Mouse (Mus musculus): ENCODE results near the gene Fibcd1. TPM values are rescaled to one million over a fixed set of nuclear protein-coding genes. Genes with fewer than 3 reads are reported as not detected.

The Fibcd1 gene
- total RNA-seq, 1 experiment = 0.22 TPM

DNA sequence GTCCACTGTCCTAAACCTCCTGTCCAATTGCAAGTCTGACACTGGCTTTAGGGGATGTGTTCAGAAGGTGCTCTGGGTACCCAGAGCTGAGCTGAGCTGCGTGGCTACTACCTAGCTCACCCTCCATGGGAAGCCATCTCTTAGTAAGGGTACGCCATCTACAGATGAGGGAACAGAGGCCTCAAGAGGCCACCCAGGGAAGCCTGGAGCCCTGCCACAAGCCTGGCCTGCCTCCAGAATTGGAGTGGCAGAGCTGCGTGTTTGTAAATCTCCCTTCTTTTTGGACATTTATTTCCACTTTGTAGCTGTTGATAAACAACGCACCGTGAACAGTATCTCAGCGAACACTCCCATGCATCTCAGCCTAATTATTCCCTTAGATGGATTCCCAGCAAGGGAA lies 11.4 kb upstream of the Fibcd1 start:
- Histone ChIP-seq H3K27ac (ENCODE audit: insufficient read depth, low read depth, low read length, poor library complexity, severe bottlenecking) (no peak overlapping the region), H3K9me3 (ENCODE audit: control insufficient read depth, insufficient read depth, low read depth, low read length) (no peaks in the 10 kb centered on the region), H3K36me3 (ENCODE audit: control insufficient read depth, insufficient read depth, low read length, poor library complexity, severe bottlenecking) (no peaks in the 10 kb centered on the region), H3K4me1 (ENCODE audit: control insufficient read depth in 2 of 2, insufficient read depth in 2 of 2, low read length in 2 of 2, poor library complexity in 1 of 2) (peaks cover 0 to 10% of the 10 kb centered on the region in 2 experiments; a peak in 1 of 4 replicates), H3K9ac (ENCODE audit: insufficient read depth, low read depth, low read length, poor library complexity, severe bottlenecking) (no peak overlapping the region), H3K4me3 (ENCODE audit: insufficient read depth in 1 of 2, low read depth in 1 of 2, low read length in 2 of 2, poor library complexity in 1 of 2, severe bottlenecking in 1 of 2) (no peak overlapping the region)
- no peak for TF ChIP-seq ZNF384 (IDR thresholded peaks at IDR 0.05; ENCODE audit: low read depth, low read length)
- TF ChIP-seq HCFC1 (IDR thresholded peaks at IDR 0.05; ENCODE audit: borderline replicate concordance, insufficient read depth, low read length) = no peak
- TF ChIP-seq MAFK (IDR thresholded peaks at IDR 0.05; ENCODE audit: insufficient read depth, low read depth, low read length) = no peak
- no peak for TF ChIP-seq CHD2 (IDR thresholded peaks at IDR 0.05; ENCODE audit: low read depth, low read length)
- TF ChIP-seq ZC3H11A (IDR thresholded peaks at IDR 0.05; ENCODE audit: borderline replicate concordance, low read depth, low read length) = no peak
- in situ Hi-C loops (cut with MboI; ENCODE audit: low sequenced_read_pairs in 2 of 2, unreplicated experiment in 2 of 2) = no loop called here
- no peak for DNase-seq (ENCODE audit: low read depth, low spot score)

DNA sequence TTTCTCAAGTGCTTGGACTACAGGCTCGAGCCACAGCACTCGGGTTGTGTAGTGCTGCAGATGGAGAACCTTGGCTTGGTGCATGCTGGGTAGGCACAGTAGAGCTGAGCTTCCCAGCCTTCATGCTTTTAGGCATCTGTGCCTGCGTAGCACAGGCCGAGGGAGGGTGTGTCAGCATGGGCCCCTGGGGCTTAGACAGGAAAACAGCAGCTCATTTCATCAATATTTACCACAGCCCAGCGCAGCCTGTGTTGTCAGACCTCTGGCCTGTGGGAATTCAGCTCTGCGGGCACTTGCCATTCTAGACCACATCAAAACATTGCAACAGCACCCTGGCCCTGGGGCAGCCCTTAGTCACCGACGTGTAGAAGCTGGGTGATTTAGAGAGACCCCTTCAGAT lies 10.2 kb upstream of the Fibcd1 start:
- in situ Hi-C loops (cut with MboI; ENCODE audit: low sequenced_read_pairs in 2 of 2, unreplicated experiment in 2 of 2) = no loop called here
- no peaks in the 10 kb centered on the region for H3K36me3 ChIP-seq (ENCODE audit: control insufficient read depth, insufficient read depth, low read length, poor library complexity, severe bottlenecking)
- no peak overlapping the region for H3K4me3 ChIP-seq (ENCODE audit: insufficient read depth in 1 of 2, low read depth in 1 of 2, low read length in 2 of 2, poor library complexity in 1 of 2, severe bottlenecking in 1 of 2)
- H3K9ac ChIP-seq (ENCODE audit: insufficient read depth, low read depth, low read length, poor library complexity, severe bottlenecking) = no peak overlapping the region
- H3K27ac ChIP-seq (ENCODE audit: insufficient read depth, low read depth, low read length, poor library complexity, severe bottlenecking) = no peak overlapping the region
- H3K4me1 ChIP-seq (ENCODE audit: control insufficient read depth in 2 of 2, insufficient read depth in 2 of 2, low read length in 2 of 2, poor library complexity in 1 of 2) = peaks cover 0 to 10% of the 10 kb centered on the region in 2 experiments; a peak in 1 of 4 replicates
- H3K9me3 ChIP-seq (ENCODE audit: control insufficient read depth, insufficient read depth, low read depth, low read length) = no peaks in the 10 kb centered on the region
- TF ChIP-seq MAFK (IDR thresholded peaks at IDR 0.05; ENCODE audit: insufficient read depth, low read depth, low read length) (no peak), HCFC1 (IDR thresholded peaks at IDR 0.05; ENCODE audit: borderline replicate concordance, insufficient read depth, low read length) (no peak), ZNF384 (IDR thresholded peaks at IDR 0.05; ENCODE audit: low read depth, low read length) (no peak), CHD2 (IDR thresholded peaks at IDR 0.05; ENCODE audit: low read depth, low read length) (no peak), ZC3H11A (IDR thresholded peaks at IDR 0.05; ENCODE audit: borderline replicate concordance, low read depth, low read length) (no peak)
- DNase-seq (ENCODE audit: low read depth, low spot score) = no peak

DNA sequence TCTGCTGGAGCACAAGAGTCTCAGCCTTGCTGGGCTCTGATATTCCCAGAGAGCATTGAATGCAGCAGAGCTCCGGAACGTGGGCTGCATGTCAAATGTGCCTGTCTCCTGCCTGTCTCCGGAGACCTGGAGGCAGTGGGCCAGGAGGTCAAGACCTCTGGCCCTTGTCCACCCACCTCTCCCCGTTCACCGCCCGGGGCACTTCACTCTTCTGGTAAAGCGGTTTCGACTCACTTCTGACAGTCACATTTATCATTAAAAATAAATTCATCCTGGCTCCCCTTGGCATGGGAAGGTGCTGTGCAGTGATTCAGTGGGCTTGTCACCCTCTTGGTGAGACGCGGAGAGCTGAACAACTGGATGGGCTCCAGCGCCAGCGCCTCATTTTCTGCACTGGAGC lies 4.3 kb upstream of the Fibcd1 start:
- Histone ChIP-seq H3K36me3 (ENCODE audit: control insufficient read depth, insufficient read depth, low read length, poor library complexity, severe bottlenecking) (no peaks in the 10 kb centered on the region), H3K9ac (ENCODE audit: insufficient read depth, low read depth, low read length, poor library complexity, severe bottlenecking) (no peak overlapping the region), H3K9me3 (ENCODE audit: control insufficient read depth, insufficient read depth, low read depth, low read length) (no peaks in the 10 kb centered on the region), H3K27ac (ENCODE audit: insufficient read depth, low read depth, low read length, poor library complexity, severe bottlenecking) (no peak overlapping the region), H3K4me3 (ENCODE audit: insufficient read depth in 1 of 2, low read depth in 1 of 2, low read length in 2 of 2, poor library complexity in 1 of 2, severe bottlenecking in 1 of 2) (no peak overlapping the region), H3K4me1 (ENCODE audit: control insufficient read depth in 2 of 2, insufficient read depth in 2 of 2, low read length in 2 of 2, poor library complexity in 1 of 2) (peaks cover 0 to 2% of the 10 kb centered on the region in 2 experiments; a peak in 1 of 4 replicates)
- DNase-seq (ENCODE audit: low read depth, low spot score) = no peak
- TF ChIP-seq MAFK (IDR thresholded peaks at IDR 0.05; ENCODE audit: insufficient read depth, low read depth, low read length) = no peak
- TF ChIP-seq CHD2 (IDR thresholded peaks at IDR 0.05; ENCODE audit: low read depth, low read length) = no peak
- TF ChIP-seq ZC3H11A (IDR thresholded peaks at IDR 0.05; ENCODE audit: borderline replicate concordance, low read depth, low read length) = no peak
- no peak for TF ChIP-seq HCFC1 (IDR thresholded peaks at IDR 0.05; ENCODE audit: borderline replicate concordance, insufficient read depth, low read length)
- no peak for TF ChIP-seq ZNF384 (IDR thresholded peaks at IDR 0.05; ENCODE audit: low read depth, low read length)
- in situ Hi-C loops (cut with MboI; ENCODE audit: low sequenced_read_pairs in 2 of 2, unreplicated experiment in 2 of 2) = no loop called here

DNA sequence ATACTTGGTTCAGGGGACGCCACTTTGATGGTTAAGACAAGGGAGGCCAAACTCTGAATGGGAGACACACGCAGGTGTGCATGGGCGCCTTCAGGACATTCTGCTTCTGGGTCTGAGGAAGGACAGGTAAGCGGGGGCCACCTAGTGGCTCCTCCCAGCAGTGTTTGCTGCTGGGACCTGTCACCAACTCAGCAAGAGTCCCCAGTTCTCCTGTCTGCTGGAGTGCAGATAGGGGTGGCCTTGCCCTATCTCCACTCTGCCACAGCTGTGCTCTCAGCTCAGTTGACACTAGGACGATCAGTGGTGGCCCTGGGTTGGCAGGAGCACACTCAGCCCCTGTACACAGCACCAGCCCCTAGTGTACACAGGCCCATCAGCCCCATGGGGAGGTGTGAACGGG lies 2.1 kb upstream of the Fibcd1 start:
- Histone ChIP-seq H3K4me1 (ENCODE audit: control insufficient read depth in 2 of 2, insufficient read depth in 2 of 2, low read length in 2 of 2, poor library complexity in 1 of 2) (peaks cover 0 to 5% of the 10 kb centered on the region in 2 experiments; a peak in 1 of 4 replicates), H3K9ac (ENCODE audit: insufficient read depth, low read depth, low read length, poor library complexity, severe bottlenecking) (no peak overlapping the region), H3K27ac (ENCODE audit: insufficient read depth, low read depth, low read length, poor library complexity, severe bottlenecking) (no peak overlapping the region), H3K4me3 (ENCODE audit: insufficient read depth in 1 of 2, low read depth in 1 of 2, low read length in 2 of 2, poor library complexity in 1 of 2, severe bottlenecking in 1 of 2) (no peak overlapping the region), H3K36me3 (ENCODE audit: control insufficient read depth, insufficient read depth, low read length, poor library complexity, severe bottlenecking) (no peaks in the 10 kb centered on the region), H3K9me3 (ENCODE audit: control insufficient read depth, insufficient read depth, low read depth, low read length) (no peaks in the 10 kb centered on the region)
- in situ Hi-C loops (cut with MboI; ENCODE audit: low sequenced_read_pairs in 2 of 2, unreplicated experiment in 2 of 2) = no loop called here
- DNase-seq (ENCODE audit: low read depth, low spot score) = no peak
- no peak for TF ChIP-seq CHD2 (IDR thresholded peaks at IDR 0.05; ENCODE audit: low read depth, low read length)
- no peak for TF ChIP-seq HCFC1 (IDR thresholded peaks at IDR 0.05; ENCODE audit: borderline replicate concordance, insufficient read depth, low read length)
- TF ChIP-seq MAFK (IDR thresholded peaks at IDR 0.05; ENCODE audit: insufficient read depth, low read depth, low read length) = no peak
- no peak for TF ChIP-seq ZC3H11A (IDR thresholded peaks at IDR 0.05; ENCODE audit: borderline replicate concordance, low read depth, low read length)
- TF ChIP-seq ZNF384 (IDR thresholded peaks at IDR 0.05; ENCODE audit: low read depth, low read length) = no peak
